Mouse (Mus musculus): ENCODE measurements at regions not wholly inside any gene's neighbourhood (a gene's known extent, or its start where the extent isn't known, plus 50 kb on each side); places are given as distances from the start of the nearest gene placed in this dataset.
"Not testable (repeated sequence)": the region's sequence is repeated elsewhere in the genome, so short reads cannot be mapped to it uniquely, and the experiment has no call there.

GRCm38 (mm10) chr3:29024851-29025250 is 57.0 kb upstream of the Egfem1 start:
- DNase-seq (ENCODE audit: low spot score) = not testable (repeated sequence)

- DNase-seq (ENCODE audit: low spot score) = no peak
These were observed 54.1 kb upstream of the Egfem1 start for GRCm38 (mm10) chr3:29027726-29028125.

- no peak for DNase-seq (ENCODE audit: low spot score)
These were observed 51.0 kb upstream of the Egfem1 start for GRCm38 (mm10) chr3:29030791-29031190.

GRCm38 (mm10) chr3:29031811-29032210 is 50.0 kb upstream of the Egfem1 start:
- DNase-seq (ENCODE audit: low spot score) = peak; percentile 17

Measured in urinary bladder, postnatal 25 days (tissue).